Mouse (Mus musculus): ENCODE results near the gene Sugt1. TPM values are rescaled to one million over a fixed set of nuclear protein-coding genes. Genes with fewer than 3 reads are reported as not detected.

Gene Sugt1
- total RNA-seq, 4 experiments from 2014 or later: 79.3 to 118 (median 93.0) TPM

DNA sequence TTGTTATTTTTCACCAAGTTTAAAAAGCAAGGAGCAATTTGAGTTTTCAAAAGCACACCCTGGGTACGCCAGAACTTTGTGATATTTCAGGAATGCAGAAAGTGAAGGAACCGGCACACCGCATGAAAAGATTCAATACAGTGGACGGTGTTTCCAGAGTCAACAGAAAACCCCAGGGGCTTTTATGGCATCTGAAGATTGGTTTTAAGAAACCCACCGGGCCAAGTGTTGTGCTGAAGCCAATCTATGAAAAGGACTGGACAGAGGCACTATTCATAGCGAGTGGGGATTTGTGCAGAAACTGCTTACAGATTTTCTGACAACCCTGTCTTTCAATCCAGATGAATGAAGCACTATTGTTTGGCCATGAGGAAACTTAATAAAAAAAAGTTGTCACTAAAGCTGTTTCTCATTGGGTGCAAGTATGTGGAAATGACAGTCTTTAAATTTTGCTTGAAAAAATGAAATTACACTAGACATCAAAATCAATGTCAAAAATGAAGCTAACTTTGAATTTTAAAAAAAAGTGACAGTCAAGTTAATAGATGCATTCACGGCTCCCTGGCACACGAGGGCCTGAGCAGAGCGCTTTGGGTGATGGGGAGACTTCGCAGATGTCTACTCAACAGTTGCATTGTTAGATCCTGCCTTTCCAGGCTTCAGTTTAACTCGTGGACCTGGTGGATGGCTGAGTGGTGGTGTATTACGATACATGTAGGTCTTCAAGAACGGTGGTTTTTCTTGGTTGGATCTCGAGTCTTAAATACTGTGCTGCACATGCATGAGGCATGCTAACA, 90.6 kb downstream of the Sugt1 start:
- no peak for DNase-seq

DNA sequence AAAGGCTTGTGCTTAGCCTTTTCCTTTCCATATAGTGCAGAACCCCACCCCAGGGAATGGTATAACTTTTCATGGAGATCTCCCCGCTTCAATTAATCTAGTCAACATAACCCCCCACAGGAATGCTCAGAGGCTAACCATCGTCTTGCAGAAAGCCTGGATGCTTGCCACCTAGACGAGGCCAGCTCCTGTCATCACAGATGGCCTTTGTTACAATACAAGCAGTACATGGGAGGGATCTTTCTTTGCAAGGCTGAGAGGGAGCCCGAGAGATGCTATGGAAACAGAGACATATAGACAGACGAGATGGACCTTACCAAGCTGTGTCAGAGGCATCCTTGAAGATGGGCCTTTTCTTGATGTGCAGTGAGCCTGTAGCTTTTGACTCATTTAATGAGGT, 93.2 kb downstream of the Sugt1 start:
- no peak for DNase-seq

Small RNA genes lying within 50 kb of the gene (microRNA-seq; reads per million reads assigned to microRNA genes)
- 0 reads per million in 2 experiments for gene Gm27857

Other genes starting within 250 kb of the Sugt1 start
- gene Naa16, start 196.9 kb upstream of the Sugt1 start, total RNA-seq (2022): 10 to 100 TPM; 15.8 to 26.3 (median 20.1) TPM
- 1 to 10 TPM; 6.7 to 7.6 (median 7.0) TPM for gene Mtrf1, start 189.9 kb upstream of the Sugt1 start, total RNA-seq (2022)
- gene Kbtbd7, start 161.2 kb upstream of the Sugt1 start, total RNA-seq (2022): 10 to 100 TPM in 2 of 4 experiments, 1 to 10 TPM in 2; 8.4 to 12.3 (median 10.8) TPM
- gene Kbtbd6, start 135.9 kb upstream of the Sugt1 start, total RNA-seq (2022): under 1 TPM in 3 of 4 experiments, not detected in 1; 0.17 to 0.26 (median 0.18) TPM
- gene Elf1, start 106.5 kb upstream of the Sugt1 start, total RNA-seq (2022): 10 to 100 TPM; 20.9 to 24.7 (median 21.4) TPM
- 10 to 100 TPM; 34.7 to 40.1 (median 36.8) TPM for gene Wbp4, start 106.2 kb upstream of the Sugt1 start, total RNA-seq (2022)
- gene Cnmd, start 74.5 kb downstream of the Sugt1 start, total RNA-seq (2022): 1 to 10 TPM; 1.5 to 4.2 (median 1.7) TPM
- gene Pcdh8, start 183.6 kb downstream of the Sugt1 start, total RNA-seq (2022): under 1 TPM in 3 of 4 experiments, not detected in 1; 0.08 to 0.61 (median 0.21) TPM